Mouse (Mus musculus) myocyte (in vitro differentiated cells): ENCODE measurements around the gene Il1rl2.

Experiments
- CEBPB ChIP-seq: IDR thresholded peaks from 2 replicates; pipeline ENCODE4 v1.6.1; 2011; ENCODE audit warnings: mild to moderate bottlenecking, moderate library complexity; ENCODE audit not compliant: poor library complexity, insufficient read depth, severe bottlenecking
- E2F4 ChIP-seq: IDR thresholded peaks from one replicate; pipeline ENCODE4 v1.6.1; 2011; ENCODE audit warnings: mild to moderate bottlenecking, control low read depth, moderate library complexity; ENCODE audit not compliant: insufficient read depth
- MAX ChIP-seq: IDR thresholded peaks from one replicate; pipeline ENCODE4 v1.6.1; 2011; ENCODE audit warnings: low read depth, mild to moderate bottlenecking, control low read depth
- MYOD1 ChIP-seq, 3 experiments: IDR thresholded peaks; one replicate each; pipeline ENCODE4 v1.6.1; 2011; ENCODE audit warnings: control low read depth in 2 of 3, low read depth in 2 of 3, mild to moderate bottlenecking in 2 of 3, moderate library complexity in 1 of 3; ENCODE audit not compliant: insufficient read length in 2 of 3, control insufficient read depth in 1 of 3
- MYOG ChIP-seq, 3 experiments: IDR thresholded peaks; one replicate each; pipeline ENCODE4 v1.6.1; 2011; ENCODE audit warnings: control low read depth in 2 of 3, low read depth in 2 of 3, mild to moderate bottlenecking in 2 of 3; ENCODE audit not compliant: insufficient read length in 2 of 3, control insufficient read depth in 1 of 3, insufficient read depth in 1 of 3
- POLR2A ChIP-seq: IDR thresholded peaks from one replicate; pipeline ENCODE4 v1.6.1; 2011; ENCODE audit warnings: low read depth, mild to moderate bottlenecking, control low read depth, moderate library complexity; ENCODE audit not compliant: insufficient read length
- POLR2AphosphoS2 ChIP-seq: IDR thresholded peaks from one replicate; pipeline ENCODE4 v1.6.1; 2011; ENCODE audit warnings: low read depth, control low read depth; ENCODE audit not compliant: insufficient read length
- SRF ChIP-seq: IDR thresholded peaks from one replicate; pipeline ENCODE4 v1.6.1; 2011; ENCODE audit warnings: low read depth; ENCODE audit not compliant: control insufficient read depth, insufficient read length
- TCF12 ChIP-seq: IDR thresholded peaks from one replicate; pipeline ENCODE4 v1.6.1; 2011; ENCODE audit warnings: mild to moderate bottlenecking, control low read depth; ENCODE audit not compliant: poor library complexity, insufficient read depth, severe bottlenecking
- TCF3 ChIP-seq: IDR thresholded peaks from one replicate; pipeline ENCODE4 v1.6.1; 2011; ENCODE audit warnings: low read depth, control low read depth; ENCODE audit not compliant: insufficient read length
- USF1 ChIP-seq: IDR thresholded peaks from one replicate; pipeline ENCODE4 v1.6.1; 2011; ENCODE audit warnings: low read depth, mild to moderate bottlenecking, control low read depth, moderate library complexity

DNA sequence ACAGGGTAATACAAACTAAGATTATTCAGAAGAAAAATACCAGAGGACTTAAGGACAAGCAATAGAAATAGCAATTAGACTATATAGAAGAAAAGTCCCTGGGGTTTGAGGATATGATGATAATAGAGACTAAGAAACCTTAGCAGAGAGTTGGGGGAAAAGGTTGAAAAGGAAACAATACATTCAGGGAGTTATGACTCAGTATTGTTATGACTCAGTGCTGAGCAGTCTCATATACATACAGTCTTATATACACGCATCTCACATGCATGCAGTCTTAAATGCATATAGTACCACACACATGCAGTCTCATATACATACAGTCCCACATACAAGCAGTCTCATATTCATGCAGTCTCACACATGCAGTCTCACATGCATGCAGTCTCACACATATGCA is 88.6 kb downstream of the Il1rl2 start:
- TF ChIP-seq POLR2A (no peak), TCF12 (no peak), MAX (no peak), MYOG (IDR thresholded peaks at IDR 0.05; ENCODE audit: control insufficient read depth in 1 of 3, insufficient read depth in 1 of 3, insufficient read length in 2 of 3, low read depth in 2 of 3) (no peak), TCF3 (no peak), E2F4 (no peak), USF1 (no peak), MYOD1 (IDR thresholded peaks at IDR 0.05; ENCODE audit: control insufficient read depth in 1 of 3, insufficient read length in 2 of 3, low read depth in 2 of 3) (no peak), POLR2AphosphoS2 (no peak), CEBPB (no peak), SRF (no peak)
